Mouse (Mus musculus) stomach, postnatal 0 days (tissue): ENCODE measurements around the gene Ptprm.

Experiments used
- CTCF ChIP-seq: IDR thresholded peaks from 2 replicates; pipeline ENCODE4 v1.5.1; 2016; ENCODE audit warnings: antibody characterized with exemption, low read depth, mild to moderate bottlenecking, moderate library complexity
- EP300 ChIP-seq: optimal IDR thresholded peaks from 2 replicates; pipeline ENCODE3; 2016; ENCODE audit warnings: antibody characterized with exemption

DNA sequence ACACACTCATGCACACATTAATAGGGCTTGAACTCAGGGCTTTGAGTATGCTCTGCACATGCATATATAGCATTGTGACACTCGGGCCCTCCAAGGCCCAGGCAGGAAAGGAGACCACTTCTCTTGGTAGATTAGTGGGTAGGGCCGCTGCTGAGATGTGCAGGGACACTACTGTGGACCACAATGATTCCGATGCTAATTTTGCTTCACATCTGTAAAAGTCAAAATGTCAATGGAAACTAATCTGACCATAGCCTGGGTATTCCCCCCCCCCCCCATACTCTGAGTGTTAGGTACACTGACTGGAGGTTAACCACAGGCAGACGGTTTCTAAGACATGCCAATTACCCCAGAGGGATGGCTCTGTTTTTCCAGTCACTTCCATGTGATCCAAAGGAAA is 2.9 kb upstream of the Ptprm start:
- TF ChIP-seq CTCF, result no peak
- no peak for TF ChIP-seq EP300
